Mouse (Mus musculus): ENCODE data around the gene Glb1. TPM values are rescaled to one million over a fixed set of nuclear protein-coding genes. Genes with fewer than 3 reads are reported as not detected.

The Glb1 gene
- polyA plus RNA-seq, 1 experiment from 2014 or later = 22.0 TPM

GRCm38 (mm10) chr9:114401685-114402080, 807 bp downstream of the Glb1 start:
- 4% methylated on average over 16 of the region's 16 CpGs for WGBS
- peak overlapping the region; percentile 88 for H3K27ac ChIP-seq (replicated peaks)
- H3K27me3 ChIP-seq (replicated peaks; ENCODE audit: low read depth, poor library complexity, severe bottlenecking) = no peaks in the 10 kb centered on the region
- H3K9me3 ChIP-seq = peaks cover 13% of the 10 kb centered on the region; the same call in 1 of the 2 replicates
- DNase-seq (ENCODE audit: low spot score) = peak; percentile 69
- H3K4me3 ChIP-seq = peak overlapping the region; percentile 77
- H3K36me3 ChIP-seq (replicated peaks) = peaks cover 30% of the 10 kb centered on the region
- H3K4me1 ChIP-seq = peaks cover 15% of the 10 kb centered on the region

DNA sequence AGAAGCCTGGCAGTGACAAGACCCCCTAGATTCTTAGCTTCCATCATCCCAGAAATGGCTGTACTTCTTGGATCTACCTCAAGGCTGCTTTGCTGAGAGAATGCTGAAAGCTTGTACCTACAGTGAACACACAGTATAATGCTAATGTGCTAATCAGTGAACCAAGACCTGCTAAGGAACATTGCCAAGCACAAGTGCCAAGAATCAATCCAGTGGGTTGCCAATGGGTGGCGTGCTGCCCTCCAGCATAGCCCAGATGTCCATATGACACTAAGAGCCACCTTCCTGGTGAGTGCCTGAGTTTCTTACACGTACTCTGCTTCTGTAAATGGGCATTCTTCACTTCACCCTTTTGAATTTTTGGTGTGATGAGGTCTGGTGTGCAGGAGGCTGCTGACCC, 6.8 kb downstream of the Glb1 start:
- Histone ChIP-seq H3K4me1 (no peaks in the 10 kb centered on the region), H3K4me3 (no peak overlapping the region), H3K27ac (replicated peaks) (no peak overlapping the region), H3K36me3 (replicated peaks) (peaks cover 87% of the 10 kb centered on the region), H3K9me3 (peaks cover 22% of the 10 kb centered on the region; the same call in 1 of the 2 replicates), H3K27me3 (replicated peaks; ENCODE audit: low read depth, poor library complexity, severe bottlenecking) (no peaks in the 10 kb centered on the region)
- no peak for DNase-seq (ENCODE audit: low spot score)
- WGBS = 89% methylated on average over 2 of the region's 2 CpGs

GRCm38 (mm10) chr9:114410313-114410862, 9.5 kb downstream of the Glb1 start:
- whole genome bisulfite sequencing = 94% methylated on average over 11 of the region's 11 CpGs
- H3K4me3 ChIP-seq = no peak overlapping the region
- H3K27ac ChIP-seq (replicated peaks) = no peak overlapping the region
- peaks cover 80% of the 10 kb centered on the region for H3K36me3 ChIP-seq (replicated peaks)
- no peaks in the 10 kb centered on the region for H3K27me3 ChIP-seq (replicated peaks; ENCODE audit: low read depth, poor library complexity, severe bottlenecking)
- peaks cover 9% of the 10 kb centered on the region; the same call in 1 of the 2 replicates for H3K9me3 ChIP-seq
- DNase-seq (ENCODE audit: low spot score) = no peak
- H3K4me1 ChIP-seq = no peaks in the 10 kb centered on the region

- Histone ChIP-seq H3K36me3 (replicated peaks) (peaks cover 71% of the 10 kb centered on the region), H3K27me3 (replicated peaks; ENCODE audit: low read depth, poor library complexity, severe bottlenecking) (no peaks in the 10 kb centered on the region), H3K4me1 (no peaks in the 10 kb centered on the region), H3K4me3 (no peak overlapping the region), H3K9me3 (peaks cover 9% of the 10 kb centered on the region; the same call in 1 of the 2 replicates), H3K27ac (replicated peaks) (no peak overlapping the region)
- DNase-seq (ENCODE audit: low spot score) = no peak
- WGBS = 82% methylated on average over 5 of the region's 5 CpGs
Measured at GRCm38 (mm10) chr9:114411295-114411694, 10.4 kb downstream of the Glb1 start.

DNA sequence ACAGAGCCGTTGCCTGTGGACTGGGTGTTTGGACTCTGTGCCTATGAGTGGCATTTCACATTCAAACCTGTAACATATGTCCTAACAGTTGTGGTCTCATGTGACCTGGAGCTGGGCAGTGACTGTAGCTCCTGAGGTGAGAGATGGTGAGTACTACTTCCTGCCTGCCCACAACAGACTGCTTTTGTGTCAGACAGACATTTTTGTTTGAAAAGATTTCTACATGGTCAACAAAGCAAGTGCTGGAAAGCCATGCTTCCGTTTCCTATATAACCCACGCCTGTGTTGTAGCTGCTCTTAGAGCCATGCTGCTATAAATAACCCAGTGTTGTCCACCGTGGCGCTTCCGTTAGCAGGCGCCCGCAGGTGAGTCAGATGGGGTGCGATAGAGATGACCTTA, 11.5 kb downstream of the Glb1 start:
- 94% methylated on average over 9 of the region's 9 CpGs for WGBS
- no peak overlapping the region for H3K27ac ChIP-seq (replicated peaks)
- H3K4me3 ChIP-seq = no peak overlapping the region
- H3K27me3 ChIP-seq (replicated peaks; ENCODE audit: low read depth, poor library complexity, severe bottlenecking) = no peaks in the 10 kb centered on the region
- peaks cover 9% of the 10 kb centered on the region; the same call in 1 of the 2 replicates for H3K9me3 ChIP-seq
- no peaks in the 10 kb centered on the region for H3K4me1 ChIP-seq
- peaks cover 62% of the 10 kb centered on the region for H3K36me3 ChIP-seq (replicated peaks)
- no peak for DNase-seq (ENCODE audit: low spot score)

DNA sequence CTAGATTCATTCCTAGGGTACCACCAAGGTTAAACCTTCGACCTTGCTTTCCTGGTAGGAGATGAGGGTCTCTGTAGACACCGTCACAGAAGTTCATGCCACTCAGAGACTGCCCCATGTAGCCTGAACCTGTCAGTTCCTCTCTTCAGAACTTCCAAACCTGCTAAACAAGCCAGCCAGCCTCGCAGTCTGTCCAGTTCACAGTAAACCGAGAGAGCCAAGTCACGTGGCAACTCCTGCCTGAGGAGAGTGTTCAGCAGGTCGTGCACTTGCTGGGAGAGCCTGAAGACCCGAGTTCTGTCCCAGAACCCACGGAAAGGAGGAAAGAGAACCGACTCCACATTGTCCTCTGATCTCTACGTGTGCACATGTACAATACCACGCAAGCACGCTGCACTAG, 13.0 kb downstream of the Glb1 start:
- WGBS = 85% methylated on average over 12 of the region's 12 CpGs
- H3K4me1 ChIP-seq = no peaks in the 10 kb centered on the region; the same call in 1 of the 2 replicates
- H3K9me3 ChIP-seq = peaks cover 9% of the 10 kb centered on the region; the same call in 1 of the 2 replicates

GRCm38 (mm10) chr9:114415701-114416100, 14.8 kb downstream of the Glb1 start:
- 23% methylated on average over 11 of the region's 11 CpGs for WGBS
- peaks cover 37% of the 10 kb centered on the region for H3K36me3 ChIP-seq (replicated peaks)

More for the DNA sequence above, 13.0 kb downstream of the Glb1 start:
- Histone ChIP-seq H3K36me3 (replicated peaks) (peaks cover 47% of the 10 kb centered on the region), H3K4me3 (no peak overlapping the region), H3K27me3 (replicated peaks; ENCODE audit: low read depth, poor library complexity, severe bottlenecking) (no peaks in the 10 kb centered on the region), H3K27ac (replicated peaks) (no peak overlapping the region)
- no peak for DNase-seq (ENCODE audit: low spot score)

GRCm38 (mm10) chr9:114416646-114417517, 16.0 kb downstream of the Glb1 start:
- DNase-seq (ENCODE audit: low spot score) = no peak
- WGBS = 91% methylated on average over 21 of the region's 21 CpGs
- Histone ChIP-seq H3K9me3 (no peaks in the 10 kb centered on the region; the same call in 1 of the 2 replicates), H3K4me3 (no peak overlapping the region), H3K27me3 (replicated peaks; ENCODE audit: low read depth, poor library complexity, severe bottlenecking) (no peaks in the 10 kb centered on the region), H3K4me1 (no peaks in the 10 kb centered on the region; the same call in 1 of the 2 replicates), H3K27ac (replicated peaks) (no peak overlapping the region), H3K36me3 (replicated peaks) (peaks cover 31% of the 10 kb centered on the region)

More at GRCm38 (mm10) chr9:114415701-114416100, 14.8 kb downstream of the Glb1 start:
- peaks cover 9% of the 10 kb centered on the region; the same call in 1 of the 2 replicates for H3K9me3 ChIP-seq
- no peak overlapping the region for H3K4me3 ChIP-seq
- no peaks in the 10 kb centered on the region; the same call in 1 of the 2 replicates for H3K4me1 ChIP-seq
- peak; percentile 67 for DNase-seq (ENCODE audit: low spot score)
- H3K27me3 ChIP-seq (replicated peaks; ENCODE audit: low read depth, poor library complexity, severe bottlenecking) = no peaks in the 10 kb centered on the region
- no peak overlapping the region for H3K27ac ChIP-seq (replicated peaks)

- Histone ChIP-seq H3K9me3 (no peaks in the 10 kb centered on the region), H3K4me1 (no peaks in the 10 kb centered on the region; the same call in 1 of the 2 replicates), H3K27me3 (replicated peaks; ENCODE audit: low read depth, poor library complexity, severe bottlenecking) (no peaks in the 10 kb centered on the region), H3K27ac (replicated peaks) (no peak overlapping the region), H3K36me3 (replicated peaks) (peaks cover 23% of the 10 kb centered on the region), H3K4me3 (no peak overlapping the region)
- peak; percentile 64 for DNase-seq (ENCODE audit: low spot score)
- WGBS = 69% methylated on average over 7 of the region's 7 CpGs
Measured at GRCm38 (mm10) chr9:114418187-114418586, 17.3 kb downstream of the Glb1 start.

DNA sequence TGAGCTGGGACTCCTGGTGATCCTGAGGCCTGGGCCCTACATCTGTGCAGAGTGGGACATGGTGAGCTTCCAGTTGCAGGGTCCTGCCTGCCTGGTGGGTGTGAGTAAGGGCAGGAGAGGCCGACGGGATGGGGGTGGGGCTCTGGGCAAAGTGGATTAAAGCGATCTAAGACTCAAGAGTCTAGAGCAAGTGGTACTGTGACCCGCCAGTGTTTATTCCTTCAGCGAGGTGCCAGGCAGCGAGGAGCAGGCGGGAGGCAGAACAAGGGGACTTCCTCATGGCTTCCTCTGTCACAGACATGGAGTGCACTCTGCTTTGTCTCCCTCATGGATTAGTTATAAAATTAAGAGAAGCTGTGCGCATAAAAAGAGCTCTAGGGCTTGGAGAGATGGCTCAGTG, 19.6 kb downstream of the Glb1 start:
- no peak for DNase-seq (ENCODE audit: low spot score)
- H3K36me3 ChIP-seq (replicated peaks) = peaks cover 33% of the 10 kb centered on the region
- H3K27ac ChIP-seq (replicated peaks) = no peak overlapping the region
- no peaks in the 10 kb centered on the region for H3K27me3 ChIP-seq (replicated peaks; ENCODE audit: low read depth, poor library complexity, severe bottlenecking)
- 77% methylated on average over 8 of the region's 8 CpGs for WGBS
- peaks cover 4% of the 10 kb centered on the region for H3K9me3 ChIP-seq
- H3K4me1 ChIP-seq = no peaks in the 10 kb centered on the region; the same call in 1 of the 2 replicates
- no peak overlapping the region for H3K4me3 ChIP-seq

GRCm38 (mm10) chr9:114421045-114421444, 20.2 kb downstream of the Glb1 start:
- H3K4me3 ChIP-seq = no peak overlapping the region
- H3K27ac ChIP-seq (replicated peaks) = no peak overlapping the region
- no peak for DNase-seq (ENCODE audit: low spot score)
- WGBS = 72% methylated on average over 3 of the region's 3 CpGs
- H3K9me3 ChIP-seq = peaks cover 8% of the 10 kb centered on the region
- H3K4me1 ChIP-seq = no peaks in the 10 kb centered on the region; the same call in 1 of the 2 replicates
- no peaks in the 10 kb centered on the region for H3K27me3 ChIP-seq (replicated peaks; ENCODE audit: low read depth, poor library complexity, severe bottlenecking)
- H3K36me3 ChIP-seq (replicated peaks) = peaks cover 39% of the 10 kb centered on the region

GRCm38 (mm10) chr9:114421797-114422196, 20.9 kb downstream of the Glb1 start:
- WGBS = 93% methylated on average over 7 of the region's 7 CpGs

More at GRCm38 (mm10) chr9:114421797-114422196, 20.9 kb downstream of the Glb1 start:
- Histone ChIP-seq H3K9me3 (peaks cover 8% of the 10 kb centered on the region), H3K4me1 (no peaks in the 10 kb centered on the region; the same call in 1 of the 2 replicates), H3K36me3 (replicated peaks) (peaks cover 43% of the 10 kb centered on the region), H3K27me3 (replicated peaks; ENCODE audit: low read depth, poor library complexity, severe bottlenecking) (no peaks in the 10 kb centered on the region), H3K4me3 (no peak overlapping the region), H3K27ac (replicated peaks) (no peak overlapping the region)
- no peak for DNase-seq (ENCODE audit: low spot score)
